ENCODE assay signal across 10 mouse cellular contexts in the genomic region with DNA sequence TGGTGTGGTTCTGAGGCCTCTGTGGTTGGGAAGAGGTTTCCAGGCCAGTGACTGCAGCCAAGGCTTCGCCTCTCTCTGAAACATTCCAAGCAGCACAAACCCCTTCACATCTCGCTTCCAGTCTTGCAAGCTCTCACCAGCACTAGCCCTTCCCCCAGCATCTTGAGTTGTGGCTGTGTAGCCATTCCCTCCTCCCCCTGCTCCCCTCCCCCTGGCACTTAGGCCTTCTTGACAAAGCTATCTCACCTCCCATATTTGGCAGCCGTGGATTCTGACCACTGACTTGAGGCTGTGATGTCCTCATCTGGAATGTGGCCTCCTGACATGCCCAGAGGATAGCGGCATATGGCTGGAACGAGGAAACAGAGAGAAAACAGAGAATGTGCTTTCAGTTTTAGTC. TPM values are rescaled to one million over a fixed set of nuclear protein-coding genes. Genes with fewer than 3 reads are reported as not detected.
DNase-seq lines count a peak whose midpoint lies in the region; ATAC-seq and TF ChIP-seq lines count a peak whose summit lies in the region.
"Had no signal": no experiment of that assay in that cellular context is flagged by ENCODE, and none has a peak within 500 bp of the region (broad histone marks: within the 10 kb centered on the region; RNA-seq: fewer than 3 reads in every experiment).

No protein-coding gene starts in this region.

- no peaks in the 10 kb centered on the region for H3K36me3 ChIP-seq in heart, embryonic 14.5 days (ENCODE audit: control insufficient read depth, insufficient read depth, low read length)
- H3K36me3 ChIP-seq in limb, embryonic 14.5 days (ENCODE audit: control insufficient read depth, insufficient read depth, low read length): peaks cover 40% of the 10 kb centered on the region
- H3K36me3 ChIP-seq: G1E; midbrain, embryonic 13.5 days had no signal

- no peaks in the 10 kb centered on the region for H3K9me3 ChIP-seq in heart, embryonic 14.5 days (ENCODE audit: control insufficient read depth, low read length)
- no peaks in the 10 kb centered on the region for H3K9me3 ChIP-seq in limb, embryonic 14.5 days (ENCODE audit: control insufficient read depth, low read length)
- H3K9me3 ChIP-seq: G1E; midbrain, embryonic 13.5 days had no signal

- no peaks in the 10 kb centered on the region for H3K27me3 ChIP-seq in heart, embryonic 14.5 days (ENCODE audit: control insufficient read depth, insufficient read depth, low read length)
- no peaks in the 10 kb centered on the region for H3K27me3 ChIP-seq in limb, embryonic 14.5 days (ENCODE audit: control insufficient read depth, insufficient read depth, low read length)
- H3K27me3 ChIP-seq: midbrain, embryonic 13.5 days had no signal

- 15% methylated on average over 5 of the region's 5 CpGs for WGBS in heart, embryonic 14.5 days
- WGBS in limb, embryonic 14.5 days: 61% methylated on average over 5 of the region's 5 CpGs

- H3K4me3 ChIP-seq in heart, embryonic 14.5 days (ENCODE audit: control insufficient read depth in 1 of 2, insufficient read depth in 1 of 2, low read depth in 1 of 2, low read length in 2 of 2): no peak overlapping the region
- no peak overlapping the region for H3K4me3 ChIP-seq in limb, embryonic 14.5 days (replicated peaks; ENCODE audit: low read length)
- H3K4me3 ChIP-seq: midbrain, embryonic 13.5 days had no signal

- no peak for ATAC-seq in heart, embryonic 14.5 days (ENCODE audit: insufficient number of reproducible peaks, insufficient read depth, low FRiP score, low read depth)
- 0 out of 2 replicates have a peak, but pooled peaks have one; percentile 44 for ATAC-seq in limb, embryonic 14.5 days (ENCODE audit: low FRiP score, low read depth)
- ATAC-seq: midbrain, embryonic 13.5 days had no signal

- H3K27ac ChIP-seq in heart, embryonic 14.5 days (replicated peaks in 1 of 2; ENCODE audit: control insufficient read depth in 1 of 2, insufficient read depth in 1 of 2, low read depth in 2 of 2, low read length in 2 of 2): peak overlapping the region; percentile 56 to 62
- H3K27ac ChIP-seq in limb, embryonic 14.5 days (replicated peaks; ENCODE audit: low read depth, low read length): no peak overlapping the region
- H3K27ac ChIP-seq: midbrain, embryonic 13.5 days had no signal

- no peak overlapping the region for H3K9ac ChIP-seq in heart, embryonic 14.5 days (ENCODE audit: low read length)
- H3K9ac ChIP-seq in limb, embryonic 14.5 days (ENCODE audit: low read depth, low read length, severe bottlenecking): no peak overlapping the region
- H3K9ac ChIP-seq: midbrain, embryonic 13.5 days had no signal

- peak; percentile 76 for DNase-seq in 3134 (ENCODE audit: extremely low read depth, insufficient read length, low spot score)
- peak; percentile 25 for DNase-seq in embryo, embryonic 11 days
- peak; percentile 5 for DNase-seq in limb, embryonic 14.5 days (ENCODE audit: low spot score)
- DNase-seq in cerebellum, adult 11-12 months: no peak
- no peak for DNase-seq in cerebellum, postnatal 4 days (ENCODE audit: low spot score in 2 of 2)
- no peak for DNase-seq in cerebellum, adult 11 months
- DNase-seq in frontal cortex, postnatal 25 days (ENCODE audit: low spot score in 2 of 2): no peak

- TF ChIP-seq POLR2A in limb, embryonic 14.5 days (IDR thresholded peaks at IDR 0.05; ENCODE audit: borderline replicate concordance, extremely low read depth, insufficient read depth, insufficient read length): no peak

- H3K4me1 ChIP-seq in heart, embryonic 14.5 days (ENCODE audit: control insufficient read depth in 2 of 2, insufficient read depth in 2 of 2, low read length in 2 of 2): peaks cover 6 to 12% of the 10 kb centered on the region in 2 experiments
- H3K4me1 ChIP-seq in limb, embryonic 14.5 days (ENCODE audit: control insufficient read depth, insufficient read depth, low read length): no peaks in the 10 kb centered on the region
- H3K4me1 ChIP-seq: midbrain, embryonic 13.5 days had no signal

- H3K4me2 ChIP-seq in heart, embryonic 14.5 days (ENCODE audit: low read length): peak overlapping the region; percentile 35
- no peak overlapping the region for H3K4me2 ChIP-seq in limb, embryonic 14.5 days (replicated peaks; ENCODE audit: low read depth, low read length, severe bottlenecking)
- H3K4me2 ChIP-seq: midbrain, embryonic 13.5 days had no signal

RNA-seq across cellular contexts. Expression of gene Hsd17b7, which starts 37.5 kb away (rescaled TPM):
- 24.0 and 25.8 TPM in 2 replicates for polyA plus RNA-seq in heart, embryonic 14.5 days (2014; fragmentation: Nextera tagmentation; extraction: Ambion mirVana)
- 10.7 and 13.1 TPM in 2 replicates for polyA plus RNA-seq in limb, embryonic 14.5 days (2012; rRNA removed)
- polyA plus RNA-seq in limb, embryonic 14.5 days (2014; fragmentation: Nextera tagmentation; extraction: Ambion mirVana): 14.6 and 19.2 TPM in 2 replicates

Comparison
In these comparisons a context has a peak if more than half of its experiments do, and no peak if none do; other contexts are left out.
1. DNase-seq: peak in 3134 (single experiment), embryo, embryonic 11 days (single experiment) and limb, embryonic 14.5 days (single experiment); none in cerebellum, adult 11-12 months (single experiment), cerebellum, postnatal 4 days (0 of 2), cerebellum, adult 11 months (single experiment) and frontal cortex, postnatal 25 days (0 of 2).